Mouse (Mus musculus) G1E (cell line): ENCODE results near the gene Ankrd34b. TPM values are rescaled to one million over a fixed set of nuclear protein-coding genes. Genes with fewer than 3 reads are reported as not detected.

Source experiments
- ATAC-seq: 2 replicates; pipeline ENCODE4 v1.8.0; 2016; ENCODE audit warnings: mild to moderate bottlenecking; ENCODE audit not compliant: insufficient number of reproducible peaks, poor library complexity, low FRiP score, severe bottlenecking; ENCODE audit errors: extremely low read depth
- DNase-seq: peaks from one replicate; pipeline ENCODE4 v3.0.0; 2012; ENCODE audit warnings: low spot score
- H3K27me3 ChIP-seq: 2 replicates; pipeline ENCODE4 v1.6.1; 2012; ENCODE audit warnings: mild to moderate bottlenecking, low read length, inconsistent platforms; ENCODE audit not compliant: insufficient read depth
- H3K36me3 ChIP-seq: replicated peaks from 2 replicates; pipeline ENCODE3; 2012; ENCODE audit warnings: mild to moderate bottlenecking, inconsistent platforms
- H3K4me1 ChIP-seq: 2 replicates; pipeline ENCODE4 v1.6.1; 2012; ENCODE audit warnings: low read depth, low read length, inconsistent platforms, mixed read lengths; ENCODE audit not compliant: insufficient read depth
- H3K4me3 ChIP-seq: 2 replicates; pipeline ENCODE4 v1.5.1; 2012; ENCODE audit warnings: low read depth, mild to moderate bottlenecking, inconsistent platforms, low read length, moderate library complexity, mixed read lengths
- H3K9me3 ChIP-seq: replicated peaks from 2 replicates; pipeline ENCODE4 v1.6.1; 2012; ENCODE audit warnings: inconsistent platforms
- CTCF ChIP-seq: IDR thresholded peaks from 2 replicates; pipeline ENCODE4 v1.5.1; 2012; ENCODE audit warnings: low read depth, low read length, inconsistent platforms, mixed read lengths
- GATA1 ChIP-seq: IDR thresholded peaks from 2 replicates; pipeline ENCODE4 v1.6.1; 2012; ENCODE audit warnings: borderline replicate concordance, low read length, inconsistent platforms, mixed read lengths
- GATA2 ChIP-seq: IDR thresholded peaks from 2 replicates; pipeline ENCODE4 v1.6.1; 2012; ENCODE audit warnings: low read depth, low read length, inconsistent platforms, borderline replicate concordance
- POLR2AphosphoS5 ChIP-seq: IDR thresholded peaks from 2 replicates; pipeline ENCODE4 v1.6.1; 2012; ENCODE audit warnings: low read depth, low read length, inconsistent platforms; ENCODE audit not compliant: insufficient replicate concordance
- TAL1 ChIP-seq: conservative IDR thresholded peaks from 2 replicates; pipeline ENCODE4 v1.6.1; 2012; ENCODE audit warnings: low read depth, low read length, inconsistent platforms, mixed read lengths
- polyA plus RNA-seq: library from polyadenylated mRNA; stranded (reverse); fragments of >175 nt; gene quantifications from 2 replicates; pipeline ENCODE4 v1.2.3, GENCODE M21; 2012
- total RNA-seq, 2 experiments: library from RNA; stranded (forward) in 1 of 2; stranded (reverse) in 1 of 2; fragments of 200-1000 nt in 1 of 2; fragments of >200 nt in 1 of 2; fragmentation: Nextera tagmentation in 1 of 2; gene quantifications; 2 replicates each; pipeline ENCODE4 v1.2.3; 2014 to 2017

Ankrd34b gene
- total and polyA plus RNA-seq, 3 experiments, result 0.05 TPM; not detected in 2

- peaks cover 3% of the 10 kb centered on the region for H3K27me3 ChIP-seq
- DNase-seq (no peak), ATAC-seq (no peak)
- no peaks in the 10 kb centered on the region for H3K36me3 ChIP-seq
- H3K9me3 ChIP-seq, result no peaks in the 10 kb centered on the region
- TF ChIP-seq GATA1, result no peak
- no peak for TF ChIP-seq POLR2AphosphoS5
- TF ChIP-seq TAL1, result no peak
- no peak for TF ChIP-seq GATA2
- TF ChIP-seq CTCF, result no peak
- no peak overlapping the region for H3K4me3 ChIP-seq
- 0 out of 2 replicates have a peak, but pooled peaks cover 3% of the 10 kb centered on the region for H3K4me1 ChIP-seq
Measured at GRCm38 (mm10) chr13:92440286-92440685, 14.6 kb downstream of the Ankrd34b start.

GRCm38 (mm10) chr13:92446872-92447271, 21.2 kb downstream of the Ankrd34b start:
- H3K27me3 ChIP-seq, result peaks cover 11% of the 10 kb centered on the region
- TF ChIP-seq GATA1, result no peak
- TF ChIP-seq CTCF, result no peak
- TF ChIP-seq GATA2, result no peak
- TF ChIP-seq POLR2AphosphoS5, result no peak
- no peak for TF ChIP-seq TAL1
- H3K9me3 ChIP-seq, result no peaks in the 10 kb centered on the region
- ATAC-seq (no peak), DNase-seq (no peak)
- no peak overlapping the region for H3K4me3 ChIP-seq
- no peaks in the 10 kb centered on the region for H3K4me1 ChIP-seq
- no peaks in the 10 kb centered on the region for H3K36me3 ChIP-seq

GRCm38 (mm10) chr13:92464698-92465097, 39.0 kb downstream of the Ankrd34b start:
- H3K27me3 ChIP-seq, result peaks cover 16% of the 10 kb centered on the region
- no peak for TF ChIP-seq POLR2AphosphoS5
- TF ChIP-seq GATA2, result no peak
- no peak for TF ChIP-seq GATA1
- TF ChIP-seq TAL1, result no peak
- TF ChIP-seq CTCF, result no peak
- ATAC-seq (no peak), DNase-seq (no peak)
- H3K36me3 ChIP-seq, result no peaks in the 10 kb centered on the region
- no peaks in the 10 kb centered on the region for H3K4me1 ChIP-seq
- no peaks in the 10 kb centered on the region for H3K9me3 ChIP-seq
- no peak overlapping the region for H3K4me3 ChIP-seq

GRCm38 (mm10) chr13:92467891-92468290, 42.2 kb downstream of the Ankrd34b start:
- H3K36me3 ChIP-seq, result no peaks in the 10 kb centered on the region
- no peak for ATAC-seq

GRCm38 (mm10) chr13:92469381-92469780, 43.7 kb downstream of the Ankrd34b start:
- Histone ChIP-seq H3K27me3 (peaks cover 26% of the 10 kb centered on the region), H3K9me3 (no peaks in the 10 kb centered on the region), H3K4me1 (no peaks in the 10 kb centered on the region), H3K4me3 (no peak overlapping the region), H3K36me3 (no peaks in the 10 kb centered on the region)
- ATAC-seq (no peak), DNase-seq (no peak)
- TF ChIP-seq TAL1, result no peak
- TF ChIP-seq CTCF, result no peak
- TF ChIP-seq POLR2AphosphoS5, result no peak
- TF ChIP-seq GATA2, result no peak

More at GRCm38 (mm10) chr13:92467891-92468290, 42.2 kb downstream of the Ankrd34b start:
- TF ChIP-seq POLR2AphosphoS5 (no peak), CTCF (no peak), TAL1 (no peak), GATA2 (no peak), GATA1 (no peak)
- DNase-seq, result no peak
- Histone ChIP-seq H3K4me3 (no peak overlapping the region), H3K4me1 (no peaks in the 10 kb centered on the region), H3K9me3 (no peaks in the 10 kb centered on the region), H3K27me3 (peaks cover 23% of the 10 kb centered on the region)

- no peak overlapping the region for H3K4me3 ChIP-seq
- no peaks in the 10 kb centered on the region for H3K36me3 ChIP-seq
- H3K4me1 ChIP-seq, result no peaks in the 10 kb centered on the region
- TF ChIP-seq POLR2AphosphoS5 (no peak), CTCF (no peak), TAL1 (no peak), GATA1 (no peak), GATA2 (no peak)
- peaks cover 26% of the 10 kb centered on the region for H3K27me3 ChIP-seq
- DNase-seq (no peak), ATAC-seq (no peak)
- H3K9me3 ChIP-seq, result no peaks in the 10 kb centered on the region
Measured at GRCm38 (mm10) chr13:92470151-92470550, 44.5 kb downstream of the Ankrd34b start.

GRCm38 (mm10) chr13:92483348-92483747, 57.7 kb downstream of the Ankrd34b start:
- ATAC-seq, result no peak
- peaks cover 3% of the 10 kb centered on the region; the same call in 1 of the 2 replicates for H3K27me3 ChIP-seq
- H3K4me1 ChIP-seq, result peaks cover 3% of the 10 kb centered on the region; the same call in 1 of the 2 replicates
- DNase-seq, result no peak
- H3K4me3 ChIP-seq, result no peak overlapping the region
- no peak for TF ChIP-seq TAL1
- no peak for TF ChIP-seq CTCF
- no peak for TF ChIP-seq POLR2AphosphoS5
- no peak for TF ChIP-seq GATA1
- no peak for TF ChIP-seq GATA2
- no peaks in the 10 kb centered on the region for H3K9me3 ChIP-seq
- peaks cover 7% of the 10 kb centered on the region for H3K36me3 ChIP-seq
